Mouse (Mus musculus): ENCODE measurements around the gene Tram2.

Gene Tram2

GRCm38 (mm10) chr1:21079217-21079773 is at the start of gene Tram2:
Gene Tram2 (minus strand): TSS chr1:21079229.
- DNase-seq (ENCODE audit: low read depth), result peak; percentile 91

DNA sequence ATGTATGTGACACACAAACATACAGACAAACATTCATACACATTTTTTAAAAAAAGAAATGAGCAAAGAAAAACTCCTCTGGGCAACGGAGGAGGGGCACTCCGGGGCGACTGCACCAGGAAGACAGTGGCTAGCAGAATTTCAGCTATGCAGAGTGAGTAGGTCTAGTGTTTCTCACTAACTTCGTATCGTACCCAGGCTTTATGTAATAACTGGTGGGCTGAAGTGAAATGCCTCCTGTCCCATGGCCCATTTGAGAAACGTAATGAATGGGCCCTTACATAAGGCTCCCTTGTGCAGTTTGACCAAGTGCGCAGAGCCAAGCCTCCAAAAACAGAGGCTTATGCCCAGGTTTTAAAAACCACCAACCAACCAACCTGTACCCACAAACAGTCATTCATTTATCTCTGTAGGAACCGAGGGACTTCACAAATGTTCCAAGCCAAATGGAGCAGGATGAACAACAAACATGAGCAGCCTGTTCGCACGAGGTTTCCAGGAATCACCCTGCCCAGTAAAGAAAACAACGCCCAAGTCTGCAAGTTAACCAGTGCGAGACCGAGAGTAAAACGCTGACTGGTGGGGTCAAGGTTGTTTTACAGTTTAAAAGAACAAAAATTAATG is 45.8 kb upstream of the Tram2 start:
- DNase-seq (ENCODE audit: low read depth), result no peak

GRCm38 (mm10) chr1:21103784-21104183 is 24.8 kb upstream of the Tram2 start:
- no peak for DNase-seq (ENCODE audit: low read depth)

- DNase-seq (ENCODE audit: low read depth), result peak; percentile 71
These were observed 22.4 kb upstream of the Tram2 start for GRCm38 (mm10) chr1:21101221-21102006.

DNA sequence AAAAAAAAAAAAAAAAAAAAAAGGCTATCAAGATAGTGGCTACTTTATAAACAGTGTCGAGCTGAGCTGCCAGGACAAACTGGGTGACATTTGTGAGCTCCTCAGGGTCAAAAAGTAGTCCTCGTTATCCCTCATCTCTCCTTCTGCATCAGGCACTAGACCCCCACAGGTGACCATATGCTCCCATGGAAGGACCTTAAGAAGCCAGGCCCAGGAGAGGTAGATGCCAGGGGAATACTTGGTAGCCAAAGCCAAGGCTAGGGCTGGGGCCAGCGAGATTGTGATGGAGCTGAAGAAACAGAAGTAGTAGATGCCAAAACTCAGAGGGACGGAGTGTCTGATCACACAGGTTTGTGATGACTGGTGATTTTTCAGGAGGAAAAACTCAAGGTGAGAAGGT is 21.7 kb upstream of the Tram2 start:
- DNase-seq (ENCODE audit: low read depth), result no peak

- DNase-seq (ENCODE audit: low read depth), result no peak
These were observed 18.3 kb upstream of the Tram2 start for GRCm38 (mm10) chr1:21097001-21097989.

GRCm38 (mm10) chr1:21094644-21095215 is 15.7 kb upstream of the Tram2 start:
- peak; percentile 85 for DNase-seq (ENCODE audit: low read depth)

DNA sequence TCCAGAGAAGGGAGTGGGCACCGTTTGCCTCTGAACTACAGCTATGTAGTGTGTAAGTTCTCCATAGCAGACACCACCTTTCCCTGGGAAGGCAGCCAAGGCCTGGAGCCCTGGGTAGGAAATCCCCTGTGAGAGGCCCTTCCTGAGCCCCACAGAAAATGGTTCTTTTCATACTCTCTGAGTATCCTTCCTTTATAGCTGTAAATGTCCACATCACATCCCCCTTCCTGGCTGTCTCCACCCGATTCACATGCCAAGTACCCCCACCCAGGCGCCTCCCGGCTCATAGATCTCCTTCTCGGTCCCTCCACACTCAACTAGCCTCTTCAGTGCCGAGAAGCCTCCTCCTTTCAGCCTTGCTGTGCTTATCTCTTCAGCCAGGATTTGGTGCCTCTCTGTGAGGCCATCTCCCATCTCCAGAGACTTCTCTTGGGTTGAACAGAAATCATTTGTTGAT is 10.7 kb upstream of the Tram2 start:
- no peak for DNase-seq (ENCODE audit: low read depth)

DNA sequence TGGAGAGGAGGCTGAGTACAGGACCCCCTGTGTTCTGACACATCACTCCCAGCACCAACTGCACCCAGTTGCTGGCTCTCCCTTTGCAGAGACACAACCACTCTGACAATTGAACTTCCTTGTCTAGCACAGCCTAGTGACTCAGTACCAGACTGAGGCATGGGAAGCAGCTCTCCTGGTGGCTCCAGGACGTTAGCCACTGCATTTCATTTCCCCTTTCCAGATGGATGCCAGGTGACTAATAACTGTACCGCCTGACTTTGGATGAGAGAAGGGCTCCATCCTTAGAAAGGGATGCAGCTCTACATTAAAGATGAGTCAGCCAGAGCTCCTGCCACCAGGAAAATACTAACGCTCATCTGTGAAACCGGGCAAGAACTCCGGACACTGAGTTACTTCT is 7.3 kb upstream of the Tram2 start:
- no peak for DNase-seq (ENCODE audit: low read depth)

DNA sequence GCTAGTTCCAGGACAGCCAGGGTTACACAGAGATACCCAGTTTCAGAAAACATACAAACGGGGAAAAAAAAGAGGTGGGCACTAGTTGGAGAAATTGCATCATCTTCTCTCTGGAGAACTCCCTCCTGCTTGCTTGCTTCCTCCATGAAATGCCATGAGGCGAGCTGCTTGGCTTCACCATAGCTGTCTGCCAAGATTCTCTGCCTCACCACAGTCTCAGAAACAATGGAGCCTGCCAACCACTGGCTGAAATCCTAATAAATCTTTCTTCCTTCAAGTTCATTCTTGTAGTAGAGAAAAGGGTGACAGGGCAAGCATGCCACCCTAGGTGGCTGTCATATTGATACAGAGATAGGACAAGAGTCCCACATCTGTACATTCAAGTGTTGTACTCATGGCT is 5.6 kb upstream of the Tram2 start:
- DNase-seq (ENCODE audit: low read depth), result no peak

- peak; percentile 38 for DNase-seq (ENCODE audit: low read depth)
These were observed 1.3 kb upstream of the Tram2 start for GRCm38 (mm10) chr1:21080362-21080761.

DNA sequence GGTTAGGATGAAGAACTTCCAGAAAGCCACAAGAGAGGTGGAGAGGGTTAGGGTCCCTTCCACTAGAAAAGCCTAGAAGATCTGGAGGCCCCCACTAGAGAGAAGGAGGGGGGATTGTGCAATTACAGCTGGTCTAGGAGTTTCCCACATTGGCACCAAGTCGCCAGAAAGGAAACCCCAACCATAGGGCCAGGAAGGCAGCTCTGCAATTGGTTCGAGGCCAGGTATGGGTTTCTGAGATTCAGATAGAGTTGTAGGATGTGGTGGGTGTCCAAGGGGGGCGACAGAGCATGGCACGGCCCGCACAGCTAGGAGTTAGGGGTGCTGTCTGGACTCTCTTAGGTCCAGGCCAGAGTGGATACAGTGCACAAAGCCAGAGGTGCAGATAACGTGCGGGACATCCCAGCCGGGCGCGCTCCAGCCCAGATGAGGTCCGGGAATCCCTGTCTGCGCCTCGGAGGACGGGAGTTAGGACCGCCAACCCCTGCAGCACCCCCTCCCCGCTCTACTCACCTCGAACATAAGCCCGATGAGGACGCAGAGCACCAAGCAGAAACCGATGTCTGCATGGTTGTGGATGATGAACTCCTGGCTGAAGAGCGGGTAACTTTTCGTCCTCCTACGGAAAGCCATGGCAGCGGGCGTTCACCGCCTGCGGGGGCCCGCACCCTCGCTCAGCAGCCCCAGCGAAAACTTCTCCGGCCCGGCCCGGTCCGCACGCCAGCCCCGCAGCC is 381 bp downstream of the Tram2 start:
- DNase-seq (ENCODE audit: low read depth), result peak; percentile 68

GRCm38 (mm10) chr1:21077619-21078018 is 1.4 kb downstream of the Tram2 start:
- no peak for DNase-seq (ENCODE audit: low read depth)

DNA sequence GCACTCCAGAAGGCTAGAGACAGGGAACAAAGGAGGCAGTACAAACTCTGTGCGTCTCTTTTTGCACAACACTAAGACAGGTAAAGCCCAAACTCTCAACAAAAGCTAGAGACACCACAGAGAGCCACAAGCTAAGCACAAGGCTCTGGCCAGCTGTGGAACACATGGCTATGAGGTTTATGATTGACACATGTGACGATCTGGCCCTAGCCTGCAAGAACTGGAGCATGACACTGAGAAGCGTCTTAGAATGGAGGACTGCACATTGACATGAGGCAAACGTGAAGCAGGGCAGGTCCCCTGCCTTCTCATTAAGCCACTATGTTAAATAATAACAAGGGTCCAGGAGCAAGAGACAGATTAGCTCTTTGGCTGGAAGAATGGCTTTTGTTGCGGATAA is 1.8 kb downstream of the Tram2 start:
- no peak for DNase-seq (ENCODE audit: low read depth)

GRCm38 (mm10) chr1:21075986-21076495 is 3.0 kb downstream of the Tram2 start:
- DNase-seq (ENCODE audit: low read depth), result no peak

GRCm38 (mm10) chr1:21074231-21074630 is 4.8 kb downstream of the Tram2 start:
- no peak for DNase-seq (ENCODE audit: low read depth)

DNA sequence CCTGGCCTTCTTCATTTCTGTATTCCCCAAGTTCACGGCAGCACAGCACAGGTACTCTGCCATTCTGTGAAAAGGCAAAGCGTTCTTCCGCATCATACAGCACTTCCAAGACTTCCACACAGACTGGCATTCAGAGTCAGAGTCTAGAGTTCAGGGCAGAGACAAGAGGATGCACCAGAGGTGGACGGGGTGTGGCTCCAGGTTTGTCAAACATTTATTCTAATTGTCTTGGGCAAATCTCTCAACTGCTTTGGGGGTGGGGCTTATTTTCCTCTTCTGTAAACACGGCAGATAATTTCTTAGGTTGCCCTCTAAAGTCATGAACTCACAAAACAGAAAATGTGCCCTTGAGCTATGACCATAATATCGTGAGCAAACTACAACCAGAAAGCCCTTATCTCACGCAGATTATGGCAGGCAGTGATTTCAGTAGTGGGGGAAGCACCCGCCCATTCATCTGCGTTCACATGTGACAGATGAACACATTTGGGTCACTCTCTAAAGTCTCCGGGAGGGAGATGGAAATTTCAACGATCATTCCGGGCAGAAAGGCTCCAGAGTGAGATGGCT is 6.1 kb downstream of the Tram2 start:
- DNase-seq (ENCODE audit: low read depth), result no peak

GRCm38 (mm10) chr1:21070658-21071057 is 8.4 kb downstream of the Tram2 start:
- DNase-seq (ENCODE audit: low read depth), result no peak

DNA sequence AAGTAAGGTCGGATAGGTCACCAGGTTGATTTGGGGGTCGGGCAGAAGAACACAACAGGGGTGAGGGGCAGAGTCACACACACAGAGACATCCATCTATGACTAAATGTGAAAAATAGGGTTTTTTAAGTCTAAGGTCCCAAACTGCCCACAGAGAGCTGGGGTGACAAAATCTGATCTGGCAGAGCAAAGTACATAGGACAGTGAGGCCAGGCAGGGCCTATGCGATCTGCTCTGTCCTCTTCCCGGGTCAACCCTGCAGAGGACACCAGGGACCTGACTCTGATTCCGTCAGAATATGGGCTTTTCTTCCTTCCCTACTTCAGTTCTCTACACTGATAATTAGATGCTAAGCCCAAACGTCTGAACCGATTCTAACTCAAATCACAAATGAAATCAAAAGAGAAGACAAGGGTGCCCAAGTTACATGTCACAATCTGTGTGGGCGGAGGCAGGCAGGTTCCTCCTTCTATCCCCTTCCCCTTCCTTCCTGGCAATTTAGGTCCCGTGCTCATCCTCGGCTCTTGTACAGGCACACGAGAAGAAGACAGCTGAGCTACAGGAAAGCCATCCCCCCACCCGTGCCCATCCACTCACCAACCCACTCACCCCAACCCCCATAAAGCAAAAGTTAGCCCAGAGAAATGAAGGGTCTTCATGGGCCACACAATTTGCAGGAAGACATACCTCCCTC is 9.1 kb downstream of the Tram2 start:
- DNase-seq (ENCODE audit: low read depth), result no peak

DNA sequence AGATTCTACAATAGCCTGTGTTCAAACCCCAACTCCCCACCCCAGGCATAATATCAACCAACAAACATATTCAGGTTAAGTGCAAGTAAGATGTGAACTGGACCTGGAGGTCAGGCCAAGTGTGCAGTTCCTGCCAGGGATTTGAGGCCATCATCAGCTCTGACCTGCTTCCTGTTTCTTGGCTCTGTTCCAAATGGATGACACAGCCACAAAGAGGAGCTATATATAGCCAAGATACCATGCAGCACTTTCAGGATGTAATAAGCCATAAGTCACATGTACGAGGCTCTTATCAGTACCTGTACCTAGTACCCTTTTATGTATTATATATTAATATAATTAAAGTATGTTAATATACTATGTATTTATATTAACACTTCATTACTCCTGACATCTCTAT is 10.5 kb downstream of the Tram2 start:
- DNase-seq (ENCODE audit: low read depth), result peak; percentile 90
